ENCODE assay signal across 8 mouse cellular contexts in the genomic region with DNA sequence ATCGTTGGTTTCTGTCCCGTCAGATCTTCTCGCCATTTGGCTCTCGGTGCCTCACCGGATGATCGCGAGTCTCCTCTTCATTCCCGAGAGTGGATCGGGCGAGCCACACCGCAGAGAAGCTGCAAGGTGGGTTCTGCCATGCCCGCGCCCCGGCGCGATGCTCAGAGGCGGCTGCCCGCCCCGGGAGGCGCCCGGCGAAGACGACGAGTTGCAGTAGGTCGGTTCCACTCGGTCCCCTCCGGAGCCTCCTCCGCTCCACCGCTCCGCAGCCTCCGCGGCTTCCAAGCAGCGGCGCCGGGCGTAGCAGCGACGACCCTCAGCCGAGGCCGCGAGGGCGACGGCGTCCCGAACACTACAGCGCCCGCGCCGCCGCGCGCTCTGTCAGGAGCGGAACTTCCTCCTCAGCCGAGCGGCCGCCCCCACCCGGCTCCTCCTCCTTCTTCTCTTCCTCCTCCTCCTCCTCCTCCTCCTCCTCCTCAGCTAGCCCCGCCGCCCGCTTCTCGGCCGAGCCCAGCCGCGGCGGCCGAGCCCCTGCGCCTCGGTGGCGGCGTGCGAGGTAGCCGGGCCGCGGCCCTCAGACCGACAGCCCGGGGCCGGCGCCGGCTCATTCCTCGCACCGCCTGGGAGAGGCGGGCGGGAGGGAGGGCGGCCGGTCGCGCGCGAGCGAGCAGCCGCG. TPM values are rescaled to one million over a fixed set of nuclear protein-coding genes. Genes with fewer than 3 reads are reported as not detected.
DNase-seq lines count a peak whose midpoint lies in the region; ATAC-seq and TF ChIP-seq lines count a peak whose summit lies in the region.

A gene (minus strand): TSS at position 417 of the 676 bp plus-strand sequence.

- no peak within 1 kb of the TSS; the same call in 1 of the 2 replicates for H3K27ac ChIP-seq in ES-E14 (ENCODE audit: insufficient read depth, low read depth, low read length, poor library complexity, severe bottlenecking)
- H3K27ac ChIP-seq in forebrain, embryonic 15.5 days (replicated peaks), result peak within 1 kb of the TSS; percentile 97
- peak within 1 kb of the TSS; percentile 96 for H3K27ac ChIP-seq in lung, embryonic 16.5 days (ENCODE audit: low read length)

- H3K4me3 ChIP-seq in ES-E14 (ENCODE audit: insufficient read depth in 1 of 2, low read depth in 1 of 2, low read length in 2 of 2, poor library complexity in 1 of 2, severe bottlenecking in 1 of 2), result peak within 1 kb of the TSS; percentile 75 to 94
- H3K4me3 ChIP-seq in forebrain, embryonic 15.5 days, result peak within 1 kb of the TSS; percentile 81
- H3K4me3 ChIP-seq in lung, embryonic 16.5 days (ENCODE audit: low read length), result peak within 1 kb of the TSS; percentile 73

- no peaks in the 10 kb centered on the region for H3K36me3 ChIP-seq in ES-E14 (ENCODE audit: control insufficient read depth, insufficient read depth, low read length, poor library complexity, severe bottlenecking)
- H3K36me3 ChIP-seq in forebrain, embryonic 15.5 days, result no peaks in the 10 kb centered on the region
- no peaks in the 10 kb centered on the region for H3K36me3 ChIP-seq in lung, embryonic 16.5 days (ENCODE audit: control insufficient read depth, insufficient read depth, low read length)

- peak; percentile 51 for DNase-seq in ES-E14 (ENCODE audit: low read depth, low spot score)
- peak; percentile 77 for DNase-seq in cerebellum, adult 11 months
- DNase-seq in heart, postnatal 25 days (ENCODE audit: low spot score), result peak; percentile 80
- peak; percentile 66 to 80 for DNase-seq in layer of hippocampus, adult 8-10 months (ENCODE audit: low spot score in 2 of 2)
- DNase-seq in ovary, adult 18-20 months (ENCODE audit: low spot score), result peak; percentile 83
- peak; percentile 88 for DNase-seq in thymus, postnatal 0 days (ENCODE audit: low spot score)

- intact Hi-C loops in heart, postnatal 25 days (cut with DNase I), result loop anchor here (5.0 kb wide), 2 partner anchors 198 to 237 kb away; a partner anchor contains a TSS

- in situ Hi-C loops in ES-E14 (cut with MboI; ENCODE audit: low sequenced_read_pairs in 2 of 2, unreplicated experiment in 2 of 2), result no loop called here

- ATAC-seq in forebrain, embryonic 15.5 days (replicated peaks), result peak; percentile 93
- peak; percentile 95 for ATAC-seq in lung, embryonic 16.5 days (ENCODE audit: low read depth)

- no peaks in the 10 kb centered on the region for H3K9me3 ChIP-seq in ES-E14 (ENCODE audit: control insufficient read depth, insufficient read depth, low read depth, low read length)
- no peaks in the 10 kb centered on the region for H3K9me3 ChIP-seq in forebrain, embryonic 15.5 days
- no peaks in the 10 kb centered on the region for H3K9me3 ChIP-seq in lung, embryonic 16.5 days (ENCODE audit: control insufficient read depth, low read length)

- H3K4me2 ChIP-seq in forebrain, embryonic 15.5 days (replicated peaks), result peak within 1 kb of the TSS; percentile 93
- peak within 1 kb of the TSS; percentile 93 for H3K4me2 ChIP-seq in lung, embryonic 16.5 days (ENCODE audit: low read depth, low read length)

- H3K4me1 ChIP-seq in ES-E14 (ENCODE audit: control insufficient read depth in 2 of 2, insufficient read depth in 2 of 2, low read length in 2 of 2, poor library complexity in 1 of 2), result peaks cover 6 to 7% of the 10 kb centered on the region in 2 experiments; a peak in 2 of 4 replicates
- peaks cover 37% of the 10 kb centered on the region for H3K4me1 ChIP-seq in forebrain, embryonic 15.5 days
- peaks cover 20% of the 10 kb centered on the region for H3K4me1 ChIP-seq in lung, embryonic 16.5 days (replicated peaks; ENCODE audit: control insufficient read depth, insufficient read depth, low read length)

- no peaks in the 10 kb centered on the region for H3K27me3 ChIP-seq in forebrain, embryonic 15.5 days
- H3K27me3 ChIP-seq in lung, embryonic 16.5 days (ENCODE audit: control insufficient read depth, insufficient read depth, low read depth, low read length), result no peaks in the 10 kb centered on the region

- peak within 1 kb of the TSS; percentile 91 for H3K9ac ChIP-seq in ES-E14 (ENCODE audit: insufficient read depth, low read depth, low read length, poor library complexity, severe bottlenecking)
- H3K9ac ChIP-seq in forebrain, embryonic 15.5 days (replicated peaks), result peak within 1 kb of the TSS; percentile 88
- H3K9ac ChIP-seq in lung, embryonic 16.5 days (ENCODE audit: low read length), result peak within 1 kb of the TSS; percentile 85

- WGBS in forebrain, embryonic 15.5 days, result under 1% methylated on average over 79 of the region's 92 CpGs
- under 1% methylated on average over 55 of the region's 92 CpGs for WGBS in lung, embryonic 16.5 days

TF ChIP-seq in ES-E14, 5 proteins besides CTCF, POLR2A, EP300 and RAD21:
- TF ChIP-seq ZNF384 (IDR thresholded peaks at IDR 0.05; ENCODE audit: low read depth, low read length) (no peak), CHD2 (IDR thresholded peaks at IDR 0.05; ENCODE audit: low read depth, low read length) (peak; percentile 57; the same call in 1 of the 2 replicates)
TF ChIP-seq in ES-E14: peak in this region for 1.

RNA-seq across cellular contexts. Expression of the gene that starts here (rescaled TPM):
- 55.3 and 90.5 TPM in 2 replicates for total RNA-seq in ES-E14 (2012; rRNA removed)
- 38.8 and 39.1 TPM in 2 replicates for polyA plus RNA-seq in forebrain, embryonic 15.5 days (2015; fragmentation: Nextera tagmentation; extraction: Ambion mirVana)
- 10 to 100 TPM; 52.8 to 53.8 TPM for total RNA-seq in heart, postnatal 25 days (2021)
- 100 to 1,000 TPM; 112 to 121 (median 116) TPM for total RNA-seq in layer of hippocampus, adult 8-10 months (2022)
- 44.4 and 48.6 TPM in 2 replicates for polyA plus RNA-seq in lung, embryonic 16.5 days (2015; fragmentation: Nextera tagmentation; extraction: Ambion mirVana)
- 108 and 117 TPM in 2 replicates for polyA plus RNA-seq in thymus, postnatal 0 days (2015; fragmentation: Nextera tagmentation; extraction: Ambion mirVana)
